Mouse (Mus musculus) hematopoietic stem cell, adult 5-6 weeks (primary cell): ENCODE results near the gene Cep170. TPM values are rescaled to one million over a fixed set of nuclear protein-coding genes. Genes with fewer than 3 reads are reported as not detected.

Experiments
- ATAC-seq, 2 experiments: fragments of 125-278 bp in 1 of 2; replicated peaks in 1 of 2; 2 replicates each; pipeline ENCODE4 v1.8.0; 2016 to 2017; ENCODE audit warnings: inconsistent platforms in 2 of 2, mild to moderate bottlenecking in 2 of 2, moderate number of reproducible peaks in 2 of 2, low read depth in 1 of 2, moderate TSS enrichment in 1 of 2; ENCODE audit not compliant: low FRiP score in 2 of 2, poor library complexity in 2 of 2, severe bottlenecking in 2 of 2, insufficient read depth in 1 of 2, low TSS enrichment in 1 of 2
- total RNA-seq: library from RNA; stranded (forward); fragments of 172-1452, 232-1000 nt; gene quantifications from 2 replicates; pipeline ENCODE4 v1.2.3, GENCODE M21; 2017

The Cep170 gene
- total RNA-seq, 1 experiment from 2014 or later = 50.5 TPM

GRCm38 (mm10) chr1:176798673-176799072, 15.2 kb downstream of the Cep170 start:
- ATAC-seq = no peak

GRCm38 (mm10) chr1:176792175-176792574, 21.7 kb downstream of the Cep170 start:
- ATAC-seq = no peak

GRCm38 (mm10) chr1:176789326-176789725, 24.5 kb downstream of the Cep170 start:
- no peak for ATAC-seq

- no peak for ATAC-seq
These were observed 39.3 kb downstream of the Cep170 start for GRCm38 (mm10) chr1:176774533-176774932.

DNA sequence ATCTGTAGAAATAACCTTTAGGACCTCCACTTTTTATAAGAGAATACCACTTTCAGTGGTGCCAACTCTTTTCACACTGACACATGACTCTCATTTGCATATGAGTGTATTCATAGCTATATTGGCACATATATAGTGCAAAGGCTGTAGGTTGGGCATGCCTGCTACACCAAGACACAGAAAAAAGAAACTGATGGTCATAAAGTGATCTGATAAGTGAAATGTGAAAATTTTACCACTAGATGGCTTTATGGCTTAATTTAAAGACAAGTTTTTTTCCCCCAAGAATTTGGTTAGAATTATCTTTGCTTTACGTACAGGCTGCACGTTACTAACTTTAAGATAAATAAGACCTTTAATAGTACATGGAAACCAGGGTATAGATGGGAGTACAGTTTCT, 51.6 kb downstream of the Cep170 start:
- no peak for ATAC-seq

DNA sequence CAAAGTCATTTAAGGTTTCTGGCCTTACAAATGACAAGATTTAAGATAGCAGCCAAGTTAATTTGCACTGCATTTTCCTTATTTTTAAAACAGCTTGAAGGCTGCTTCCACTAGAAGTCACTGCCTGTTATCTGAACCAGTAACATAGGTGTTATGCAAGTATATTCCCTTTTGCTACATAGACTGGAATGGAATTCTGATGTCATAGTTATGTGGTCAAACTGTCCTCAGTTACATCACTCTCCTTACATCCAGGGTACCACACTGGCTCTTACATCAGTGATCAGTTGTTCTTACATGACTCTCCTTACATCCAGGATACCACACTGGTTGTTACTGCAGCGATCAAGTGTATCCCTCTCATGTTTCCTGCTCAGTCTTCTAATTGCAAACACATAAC, 53.2 kb downstream of the Cep170 start:
- no peak for ATAC-seq

- ATAC-seq = no peak
These were observed 58.3 kb downstream of the Cep170 start for GRCm38 (mm10) chr1:176755586-176755985.

DNA sequence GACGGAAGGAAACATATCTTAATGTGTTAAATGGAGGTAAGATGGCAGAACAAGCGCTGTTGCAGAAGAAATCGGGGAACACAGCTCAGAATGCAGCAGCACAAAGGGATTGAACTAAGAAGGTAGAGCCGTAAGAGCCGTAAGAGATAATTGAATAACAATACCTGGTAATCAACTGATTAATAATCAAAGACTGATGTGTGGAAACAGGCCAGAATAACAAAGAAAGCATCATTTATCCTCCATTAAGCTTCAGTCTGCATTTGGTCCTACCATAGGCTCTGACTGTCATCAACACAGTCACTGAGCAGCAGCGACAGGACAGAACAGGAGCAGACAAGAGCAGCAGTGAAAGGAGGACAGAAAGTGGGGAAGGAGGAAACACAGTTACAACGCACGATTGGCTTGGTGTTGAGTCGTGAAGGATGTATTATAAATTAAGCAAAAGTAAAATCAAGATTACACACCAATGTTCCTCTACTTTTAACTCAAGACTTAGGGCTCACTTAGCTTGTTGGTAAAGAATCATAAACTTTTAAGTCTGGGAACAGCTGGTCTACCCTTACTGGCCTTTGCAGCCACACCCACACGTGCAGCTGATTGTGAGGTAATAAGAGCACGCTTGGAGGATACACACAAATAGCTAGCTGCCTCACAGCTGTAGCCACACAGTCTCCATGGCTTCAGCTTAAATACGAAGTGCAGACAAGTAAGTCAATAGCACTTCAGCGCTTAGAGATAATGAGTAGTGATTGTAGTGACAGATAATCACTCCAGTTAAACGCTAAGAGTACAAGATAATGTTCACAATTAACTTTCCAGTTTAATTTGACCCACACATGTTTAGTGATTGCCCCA, 59.8 kb downstream of the Cep170 start:
- no peak for ATAC-seq

DNA sequence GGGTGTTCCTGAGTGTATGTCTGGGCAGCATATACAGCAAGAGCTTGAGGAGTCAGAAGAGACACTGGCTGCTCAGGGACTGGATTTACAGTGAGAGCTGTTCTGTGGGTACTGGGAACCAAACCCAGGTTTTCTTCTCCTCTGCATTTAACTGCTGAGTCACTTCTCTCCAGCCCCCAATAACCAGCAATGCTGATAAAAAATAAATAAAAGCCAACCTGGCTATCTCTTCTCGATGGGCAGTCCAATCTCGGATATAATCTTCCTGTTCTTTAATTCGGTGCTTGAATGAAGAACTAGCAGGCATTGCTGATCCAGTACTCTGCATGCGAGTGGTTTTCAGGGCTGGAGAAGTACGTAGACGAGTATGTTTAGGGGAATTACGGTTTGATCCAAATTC, 64.2 kb downstream of the Cep170 start:
- ATAC-seq = no peak

DNA sequence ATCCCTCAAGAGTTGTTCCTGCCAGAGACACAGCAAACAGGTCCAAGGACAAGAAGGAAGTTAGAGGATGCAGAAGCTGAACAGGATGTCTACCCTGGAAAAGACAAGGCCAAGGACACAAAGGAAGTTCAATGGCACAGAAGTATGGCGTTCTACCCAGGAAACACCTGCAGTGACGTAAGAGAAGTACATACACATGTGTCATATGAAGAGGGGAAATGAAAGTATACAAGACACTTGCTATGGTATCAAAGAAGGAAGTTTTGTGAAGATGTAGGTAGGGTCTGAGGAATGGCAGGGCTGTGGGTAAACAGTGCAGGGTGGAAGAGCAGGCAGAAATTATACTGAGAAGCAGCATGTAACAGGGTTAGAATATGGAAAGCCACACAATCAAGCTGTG, 81.0 kb downstream of the Cep170 start:
- ATAC-seq = peak; percentile 76 to 89

GRCm38 (mm10) chr1:176730528-176730927, 83.3 kb downstream of the Cep170 start:
- no peak for ATAC-seq

- no peak for ATAC-seq
These were observed 86.5 kb downstream of the Cep170 start for GRCm38 (mm10) chr1:176727372-176727771.

- no peak for ATAC-seq
These were observed 89.1 kb downstream of the Cep170 start for GRCm38 (mm10) chr1:176724771-176725170.

DNA sequence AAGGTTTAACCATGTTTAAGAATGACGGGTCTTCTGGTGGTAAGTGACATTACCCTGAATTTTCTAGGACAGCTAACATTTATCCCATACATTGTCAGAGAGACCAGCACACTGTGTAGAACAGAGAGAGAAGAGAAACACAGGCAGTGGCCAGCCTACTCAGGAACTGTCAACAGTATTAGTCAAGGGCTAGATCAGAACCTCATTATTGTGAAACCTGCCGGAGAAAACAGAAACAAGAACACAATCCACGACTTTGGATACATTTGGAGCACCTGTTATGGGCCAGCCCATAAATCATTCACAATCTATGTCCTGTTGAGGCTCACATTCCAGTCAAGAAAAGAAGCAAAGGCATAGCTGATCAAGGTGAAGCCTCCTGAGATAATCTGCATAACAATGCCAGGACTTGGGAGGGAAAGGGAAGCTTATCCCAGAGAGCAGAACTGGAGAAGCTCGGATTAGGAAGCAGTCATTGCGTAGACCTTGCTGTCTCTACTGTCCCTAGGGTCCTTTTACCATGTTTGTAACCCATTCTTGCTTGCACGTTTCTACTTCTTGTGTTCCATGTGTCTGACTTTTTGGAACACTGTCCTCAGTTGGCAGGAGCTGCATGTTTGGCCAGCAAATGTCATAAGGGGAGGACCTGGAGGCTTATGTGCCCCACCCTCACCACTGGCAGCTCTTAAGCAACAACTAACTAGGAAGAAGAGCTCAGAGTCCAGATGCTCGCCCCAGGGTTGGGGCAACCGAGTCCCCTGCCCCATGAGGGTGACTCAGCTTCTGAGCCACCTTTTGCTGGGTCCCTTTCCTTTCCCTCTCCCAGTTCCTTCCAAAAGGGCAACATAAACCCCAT, 89.8 kb downstream of the Cep170 start:
- peak in 1 of 2 experiments; percentile 48; a peak in 1 of 4 replicates for ATAC-seq

DNA sequence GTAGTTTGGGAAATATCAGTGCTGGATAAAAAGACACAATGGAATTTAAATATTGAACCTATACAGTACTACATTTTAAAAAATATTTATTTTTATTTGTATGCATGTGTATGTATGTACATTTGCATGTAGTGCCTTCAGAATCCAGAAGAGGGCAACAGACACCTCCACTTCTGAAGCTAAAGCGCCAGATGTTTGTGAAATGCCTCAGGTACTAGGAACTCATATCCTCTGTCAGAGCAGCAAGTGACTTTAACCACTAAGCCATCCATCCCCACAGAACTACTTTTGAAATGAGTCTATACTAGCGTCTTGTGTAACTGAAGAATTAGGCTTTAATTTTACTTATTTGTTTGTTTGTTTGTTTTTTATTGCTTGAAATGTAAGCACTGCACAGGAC, 101.4 kb downstream of the Cep170 start:
- peak; percentile 82 to 84 for ATAC-seq

GRCm38 (mm10) chr1:176700226-176700625, 113.6 kb downstream of the Cep170 start:
- ATAC-seq = no peak

GRCm38 (mm10) chr1:176699793-176700192, 114.1 kb downstream of the Cep170 start:
- no peak for ATAC-seq

DNA sequence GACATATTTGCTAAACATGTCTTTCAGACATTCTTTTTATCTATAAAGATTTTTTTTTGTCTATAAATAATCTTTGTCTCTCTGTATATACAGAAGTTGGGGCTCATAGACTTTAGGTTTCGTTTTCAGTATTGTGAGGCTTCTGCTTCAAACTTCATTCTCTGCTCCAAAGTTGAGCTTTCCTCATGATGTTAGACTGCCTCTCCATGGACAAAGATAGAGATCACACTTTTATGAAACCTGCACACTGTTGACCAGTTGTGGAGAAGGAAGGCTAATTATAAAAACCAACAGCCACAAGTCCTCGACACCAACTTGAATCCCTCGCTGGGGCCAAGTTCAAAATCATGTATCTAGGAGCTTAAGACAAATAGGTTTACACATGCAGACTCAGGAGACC, 115.2 kb downstream of the Cep170 start:
- no peak for ATAC-seq
